Mouse (Mus musculus) small intestine, adult 2 months (tissue): ENCODE measurements around the gene Gm45837.

ENCODE experiments used
- CTCF ChIP-seq: fragments of 200-500 bp; IDR thresholded peaks from 2 replicates; pipeline ENCODE4 v1.5.1; 2012; ENCODE audit warnings: low read depth, mild to moderate bottlenecking, control low read depth, inconsistent platforms, low read length, moderate library complexity, mixed read lengths; ENCODE audit not compliant: insufficient replicate concordance, insufficient read length; ENCODE audit errors: extremely low read depth
- POLR2A ChIP-seq: fragments of 200-500 bp; IDR thresholded peaks from 2 replicates; pipeline ENCODE4 v1.6.1; 2012; ENCODE audit warnings: low read depth, mild to moderate bottlenecking, control low read depth, inconsistent platforms, low read length, moderate library complexity

- TF ChIP-seq CTCF (no peak), POLR2A (no peak)
Measured at GRCm38 (mm10) chr7:101378796-101379465, 31.8 kb upstream of the Gm45837 start.
